7 mouse cellular contexts compared by ENCODE assay signal in the genomic region with DNA sequence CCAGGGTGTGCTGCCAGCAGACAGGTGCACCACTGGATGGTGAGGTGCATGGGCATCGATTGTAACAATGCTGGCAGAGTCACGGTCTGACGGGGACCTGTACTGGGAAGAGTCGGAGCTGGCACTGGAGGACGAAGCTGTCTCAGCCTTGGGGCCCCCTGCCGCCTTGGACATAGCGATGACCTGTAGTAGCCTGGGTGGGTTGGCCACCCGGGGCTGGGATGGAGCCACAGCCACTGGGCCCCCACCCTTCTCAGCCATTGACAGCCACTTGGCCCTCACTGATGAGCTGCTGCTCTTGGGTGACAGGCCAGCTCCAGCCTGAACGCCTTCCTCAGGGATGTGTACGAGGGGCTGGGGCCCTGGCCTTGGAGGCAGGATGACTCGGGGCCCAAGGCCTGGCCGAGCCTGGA. TPM values are rescaled to one million over a fixed set of nuclear protein-coding genes. Genes with fewer than 3 reads are reported as not detected.
DNase-seq lines count a peak whose midpoint lies in the region; ATAC-seq and TF ChIP-seq lines count a peak whose summit lies in the region.

No protein-coding gene starts in this region.

- H3K36me3 ChIP-seq in kidney, embryonic 15.5 days, result peaks cover 85% of the 10 kb centered on the region
- peaks cover 62% of the 10 kb centered on the region for H3K36me3 ChIP-seq in intestine, embryonic 14.5 days (ENCODE audit: control insufficient read depth, insufficient read depth, low read length)
- H3K36me3 ChIP-seq in myocyte (ENCODE audit: control insufficient read depth, insufficient read depth), result peaks cover 34% of the 10 kb centered on the region

- DNase-seq in kidney, adult 8-10 months, result no peak
- DNase-seq in intestine, embryonic 14.5 days (ENCODE audit: low spot score), result no peak
- no peak for DNase-seq in left cerebral cortex, postnatal 25 days (ENCODE audit: low spot score in 2 of 2)
- no peak for DNase-seq in left cerebral cortex, adult 18-20 months (ENCODE audit: low spot score in 2 of 2)

- no peak overlapping the region; the same call in 1 of the 2 replicates for H3K9ac ChIP-seq in kidney, embryonic 15.5 days
- no peak overlapping the region for H3K9ac ChIP-seq in intestine, embryonic 14.5 days (ENCODE audit: low read length)

- no peak overlapping the region for H3K4me3 ChIP-seq in kidney, embryonic 15.5 days (replicated peaks)
- H3K4me3 ChIP-seq in embryonic fibroblast, embryonic 13.5 days (ENCODE audit: insufficient read depth, low read length), result no peak overlapping the region
- no peak overlapping the region for H3K4me3 ChIP-seq in intestine, embryonic 14.5 days (ENCODE audit: low read depth, low read length)
- H3K4me3 ChIP-seq in myocyte, result no peak overlapping the region

- H3K9me3 ChIP-seq in kidney, embryonic 15.5 days (replicated peaks), result no peaks in the 10 kb centered on the region
- no peaks in the 10 kb centered on the region for H3K9me3 ChIP-seq in intestine, embryonic 14.5 days (ENCODE audit: control insufficient read depth, low read length)

- TF ChIP-seq CTCF in embryonic fibroblast, embryonic 13.5 days (IDR thresholded peaks at IDR 0.05; ENCODE audit: borderline replicate concordance, insufficient read depth, low read length), result no peak

- H3K79me2 ChIP-seq in myocyte (ENCODE audit: control insufficient read depth, insufficient read depth), result peaks cover 11% of the 10 kb centered on the region

- H3K27ac ChIP-seq in kidney, embryonic 15.5 days, result peak overlapping the region; percentile 59
- no peak overlapping the region for H3K27ac ChIP-seq in embryonic fibroblast, embryonic 13.5 days (ENCODE audit: insufficient read depth, low read length)
- no peak overlapping the region for H3K27ac ChIP-seq in intestine, embryonic 14.5 days (ENCODE audit: low read depth)

- no peak overlapping the region for H3K4me2 ChIP-seq in kidney, embryonic 15.5 days
- no peak overlapping the region for H3K4me2 ChIP-seq in intestine, embryonic 14.5 days (ENCODE audit: low read length)
- no peak overlapping the region for H3K4me2 ChIP-seq in myocyte (ENCODE audit: low read depth)

- 55% methylated on average over 12 of the region's 12 CpGs for WGBS in kidney, embryonic 15.5 days
- 59% methylated on average over 12 of the region's 12 CpGs for WGBS in intestine, embryonic 14.5 days

- intact Hi-C loops in left cerebral cortex, postnatal 25 days (cut with DNase I), result no loop called here

- no peaks in the 10 kb centered on the region for H3K27me3 ChIP-seq in kidney, embryonic 15.5 days
- H3K27me3 ChIP-seq in intestine, embryonic 14.5 days (replicated peaks; ENCODE audit: control insufficient read depth, insufficient read depth, low read length), result no peaks in the 10 kb centered on the region
- H3K27me3 ChIP-seq in myocyte (ENCODE audit: control insufficient read depth, insufficient read depth, insufficient read length), result no peaks in the 10 kb centered on the region

- no peak overlapping the region for H3ac ChIP-seq in myocyte (ENCODE audit: control insufficient read depth, insufficient read length)

- peaks cover 43% of the 10 kb centered on the region for H3K4me1 ChIP-seq in kidney, embryonic 15.5 days
- no peaks in the 10 kb centered on the region for H3K4me1 ChIP-seq in embryonic fibroblast, embryonic 13.5 days (ENCODE audit: control insufficient read depth, insufficient read depth, low read length)
- H3K4me1 ChIP-seq in intestine, embryonic 14.5 days (replicated peaks; ENCODE audit: control insufficient read depth, insufficient read depth, low read length), result no peaks in the 10 kb centered on the region

- ATAC-seq in kidney, embryonic 15.5 days (replicated peaks; ENCODE audit: low FRiP score), result peak; percentile 31; the same call in 1 of the 2 replicates
- peak; percentile 42 for ATAC-seq in intestine, embryonic 14.5 days (replicated peaks; ENCODE audit: low FRiP score, low TSS enrichment, low read depth)

- TF ChIP-seq POLR2A in embryonic fibroblast, embryonic 13.5 days (IDR thresholded peaks at IDR 0.05; ENCODE audit: low read depth, low read length), result peak; percentile 36; the same call in 1 of the 2 replicates
- TF ChIP-seq POLR2A in myocyte (IDR thresholded peaks at IDR 0.05; ENCODE audit: insufficient read length, low read depth), result peak; percentile 53

TF ChIP-seq in myocyte, 11 proteins besides CTCF, POLR2A, EP300 and RAD21:
- peak; percentile 83 for TF ChIP-seq POLR2AphosphoS2 (IDR thresholded peaks at IDR 0.05; ENCODE audit: insufficient read length, low read depth)
- TF ChIP-seq REST (IDR thresholded peaks at IDR 0.05; ENCODE audit: insufficient read depth, insufficient read length), result no peak

RNA-seq across cellular contexts. Expression of gene Prtn3, which starts 9.1 kb away (rescaled TPM):
- 7.4 and 8.3 TPM in 2 replicates for polyA plus RNA-seq in kidney, embryonic 15.5 days (2015; fragmentation: Nextera tagmentation; extraction: Ambion mirVana)
- not detected in 2 replicates for polyA plus RNA-seq in embryonic fibroblast, embryonic 13.5 days (2011; ENCODE audit: insufficient read length, low read depth, missing spikeins)
- 5.2 and 5.9 TPM in 2 replicates for polyA plus RNA-seq in intestine, embryonic 14.5 days (2014; fragmentation: Nextera tagmentation; extraction: Ambion mirVana)
- polyA plus RNA-seq in myocyte (2012; fragmentation: generic; extraction: Trizol), result 0.22 TPM
- total RNA-seq in left cerebral cortex, postnatal 25 days (2021), result 1 to 10 TPM; 1.4 to 2.4 TPM
- 1 to 10 TPM; 2.2 to 2.3 TPM for total RNA-seq in left cerebral cortex, adult 18-20 months (2021)

RNA-seq across cellular contexts. Expression of gene Plppr3, which starts 9.2 kb away (rescaled TPM):
- polyA plus RNA-seq in kidney, embryonic 15.5 days (2015; fragmentation: Nextera tagmentation; extraction: Ambion mirVana), result 62.1 and 74.5 TPM in 2 replicates
- polyA plus RNA-seq in embryonic fibroblast, embryonic 13.5 days (2011; ENCODE audit: insufficient read length, low read depth, missing spikeins), result 3.1 and 4.9 TPM in 2 replicates
- polyA plus RNA-seq in intestine, embryonic 14.5 days (2014; fragmentation: Nextera tagmentation; extraction: Ambion mirVana), result 38.8 and 46.4 TPM in 2 replicates
- 5.4 TPM for polyA plus RNA-seq in myocyte (2012; fragmentation: generic; extraction: Trizol)
- 10 to 100 TPM; 51.1 to 53.3 TPM for total RNA-seq in left cerebral cortex, postnatal 25 days (2021)
- 10 to 100 TPM; 55.6 to 58.0 TPM for total RNA-seq in left cerebral cortex, adult 18-20 months (2021)

RNA-seq across cellular contexts. Expression of gene Ptbp1, which starts 11.0 kb away (rescaled TPM):
- 398 and 438 TPM in 2 replicates for polyA plus RNA-seq in kidney, embryonic 15.5 days (2015; fragmentation: Nextera tagmentation; extraction: Ambion mirVana)
- polyA plus RNA-seq in embryonic fibroblast, embryonic 13.5 days (2011; ENCODE audit: insufficient read length, low read depth, missing spikeins), result 351 and 422 TPM in 2 replicates
- polyA plus RNA-seq in intestine, embryonic 14.5 days (2014; fragmentation: Nextera tagmentation; extraction: Ambion mirVana), result 286 and 291 TPM in 2 replicates
- 158 TPM for polyA plus RNA-seq in myocyte (2012; fragmentation: generic; extraction: Trizol)
- 10 to 100 TPM; 48.5 to 52.3 TPM for total RNA-seq in left cerebral cortex, postnatal 25 days (2021)
- total RNA-seq in left cerebral cortex, adult 18-20 months (2021), result 10 to 100 TPM; 54.3 to 62.5 TPM

RNA-seq across cellular contexts. Expression of gene Elane, which starts 20.9 kb away (rescaled TPM):
- 2.6 and 3.4 TPM in 2 replicates for polyA plus RNA-seq in kidney, embryonic 15.5 days (2015; fragmentation: Nextera tagmentation; extraction: Ambion mirVana)
- polyA plus RNA-seq in embryonic fibroblast, embryonic 13.5 days (2011; ENCODE audit: insufficient read length, low read depth, missing spikeins), result not detected in 2 replicates
- 0.55 TPM in 1 of 2 replicates, not detected in the other for polyA plus RNA-seq in intestine, embryonic 14.5 days (2014; fragmentation: Nextera tagmentation; extraction: Ambion mirVana)
- not detected for polyA plus RNA-seq in myocyte (2012; fragmentation: generic; extraction: Trizol)
- not detected for total RNA-seq in left cerebral cortex, postnatal 25 days (2021)
- total RNA-seq in left cerebral cortex, adult 18-20 months (2021), result not detected

RNA-seq across cellular contexts. Expression of gene Cfd, which starts 25.5 kb away (rescaled TPM):
- polyA plus RNA-seq in kidney, embryonic 15.5 days (2015; fragmentation: Nextera tagmentation; extraction: Ambion mirVana), result not detected in 2 replicates
- polyA plus RNA-seq in embryonic fibroblast, embryonic 13.5 days (2011; ENCODE audit: insufficient read length, low read depth, missing spikeins), result not detected in 2 replicates
- polyA plus RNA-seq in intestine, embryonic 14.5 days (2014; fragmentation: Nextera tagmentation; extraction: Ambion mirVana), result not detected in 2 replicates
- not detected for polyA plus RNA-seq in myocyte (2012; fragmentation: generic; extraction: Trizol)
- total RNA-seq in left cerebral cortex, postnatal 25 days (2021), result not detected
- total RNA-seq in left cerebral cortex, adult 18-20 months (2021), result not detected
